Mouse (Mus musculus) bone marrow macrophage, adult 2 months (primary cell): Measurements from ENCODE around the gene Rpl37.

Experiments used
- CTCF ChIP-seq: IDR thresholded peaks from 2 replicates; pipeline ENCODE4 v1.5.1; 2012; ENCODE audit warnings: low read depth, mild to moderate bottlenecking, low read length, moderate library complexity
- POLR2A ChIP-seq: IDR thresholded peaks from 2 replicates; pipeline ENCODE4 v1.6.1; 2012; ENCODE audit warnings: mild to moderate bottlenecking, low read depth, low read length, borderline replicate concordance

GRCm38 (mm10) chr15:5140357-5140756 is 23.9 kb downstream of the Rpl37 start:
- TF ChIP-seq CTCF (no peak), POLR2A (no peak)
